Mouse (Mus musculus) embryonic facial prominence, embryonic 14.5 days (tissue): ENCODE results near the gene Zfp628. TPM values are rescaled to one million over a fixed set of nuclear protein-coding genes. Genes with fewer than 3 reads are reported as not detected.

Experiments
- ATAC-seq: fragments of 200-750 bp; cut with Nextera tagmentation; 2 replicates; pipeline ENCODE4 v1.8.0; 2017; ENCODE audit warnings: low read depth, moderate number of reproducible peaks, moderate TSS enrichment
- DNase-seq: peaks from one replicate; pipeline ENCODE4 v3.0.0-alpha.2; 2015; ENCODE audit warnings: low spot score
- H3K27ac ChIP-seq: fragments of 300-500 bp; sonication (generic); replicated peaks from 2 replicates; pipeline ENCODE4 v1.5.1; 2014; ENCODE audit warnings: low read depth, mild to moderate bottlenecking, low read length, moderate library complexity
- H3K27me3 ChIP-seq: fragments of 300-500 bp; sonication (generic); replicated peaks from 2 replicates; pipeline ENCODE4 v1.6.1; 2014; ENCODE audit warnings: low read length; ENCODE audit not compliant: control insufficient read depth, insufficient read depth
- H3K36me3 ChIP-seq: fragments of 300-500 bp; sonication (generic); 2 replicates; pipeline ENCODE4 v1.6.1; 2014; ENCODE audit warnings: low read length, mixed read lengths; ENCODE audit not compliant: control insufficient read depth, insufficient read depth
- H3K4me1 ChIP-seq: fragments of 300-500 bp; sonication (generic); 2 replicates; pipeline ENCODE4 v1.6.1; 2014; ENCODE audit warnings: antibody characterized with exemption, low read length; ENCODE audit not compliant: control insufficient read depth, insufficient read depth
- H3K4me2 ChIP-seq: fragments of 300-500 bp; sonication (generic); 2 replicates; pipeline ENCODE4 v1.6.1; 2014; ENCODE audit warnings: low read depth, mild to moderate bottlenecking, low read length, moderate library complexity, mixed read lengths
- H3K4me3 ChIP-seq: fragments of 300-500 bp; sonication (generic); 2 replicates; pipeline ENCODE4 v1.5.1; 2014; ENCODE audit warnings: low read depth, mild to moderate bottlenecking, low read length
- H3K9ac ChIP-seq: fragments of 300-500 bp; sonication (generic); 2 replicates; pipeline ENCODE4 v1.6.1; 2014; ENCODE audit warnings: low read depth, mild to moderate bottlenecking, low read length, moderate library complexity, mixed read lengths
- H3K9me3 ChIP-seq: fragments of 300-500 bp; sonication (generic); 2 replicates; pipeline ENCODE4 v1.6.1; 2016; ENCODE audit warnings: low read length; ENCODE audit not compliant: control insufficient read depth
- WGBS: fragments of 180-500 bp; shearing (Covaris S2); extraction: QIAGEN DNeasy Blood & Tissue Kit; methylation state at CpG from one replicate; pipeline ENCODE4 v1.1.7; 2014; 5-methylcytosine and 5-hydroxymethylcytosine counted together
- polyA plus RNA-seq: library from polyadenylated mRNA; unstranded; fragments of >200 nt; fragmentation: Nextera tagmentation; extraction: Ambion mirVana; gene quantifications from 2 replicates; pipeline ENCODE4 v1.2.1, GENCODE M21; 2014

Zfp628 gene
- polyA plus RNA-seq, 1 experiment from 2014 or later: 3.7 TPM

DNA sequence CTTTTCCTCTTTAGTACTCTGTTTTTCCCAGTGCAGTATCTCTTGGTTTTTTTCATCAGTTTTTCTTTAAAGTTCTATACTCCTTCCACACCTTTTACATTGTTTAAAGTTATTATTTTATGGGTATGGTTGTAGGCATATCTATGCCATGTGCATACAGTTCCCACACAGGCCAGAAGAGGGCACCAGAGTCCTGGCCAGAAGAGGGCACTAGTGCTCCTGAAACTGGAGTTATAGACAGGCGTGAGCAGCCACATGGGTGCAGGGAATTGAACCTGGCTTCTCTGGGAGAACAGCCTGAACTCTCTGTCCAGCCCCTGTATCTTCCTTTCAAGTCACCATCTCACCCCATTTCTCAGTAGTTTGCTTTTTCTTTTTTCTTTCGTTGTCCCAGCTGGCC is 23.4 kb downstream of the Zfp628 start:
- Histone ChIP-seq H3K36me3 (no peaks in the 10 kb centered on the region), H3K9ac (no peak overlapping the region), H3K4me1 (no peaks in the 10 kb centered on the region), H3K27ac (no peak overlapping the region), H3K9me3 (no peaks in the 10 kb centered on the region; the same call in 1 of the 2 replicates), H3K4me3 (no peak overlapping the region), H3K4me2 (no peak overlapping the region), H3K27me3 (no peaks in the 10 kb centered on the region)
- 31% methylated on average over 2 of the region's 2 CpGs for WGBS
- DNase-seq (peak; percentile 45), ATAC-seq (no peak)

DNA sequence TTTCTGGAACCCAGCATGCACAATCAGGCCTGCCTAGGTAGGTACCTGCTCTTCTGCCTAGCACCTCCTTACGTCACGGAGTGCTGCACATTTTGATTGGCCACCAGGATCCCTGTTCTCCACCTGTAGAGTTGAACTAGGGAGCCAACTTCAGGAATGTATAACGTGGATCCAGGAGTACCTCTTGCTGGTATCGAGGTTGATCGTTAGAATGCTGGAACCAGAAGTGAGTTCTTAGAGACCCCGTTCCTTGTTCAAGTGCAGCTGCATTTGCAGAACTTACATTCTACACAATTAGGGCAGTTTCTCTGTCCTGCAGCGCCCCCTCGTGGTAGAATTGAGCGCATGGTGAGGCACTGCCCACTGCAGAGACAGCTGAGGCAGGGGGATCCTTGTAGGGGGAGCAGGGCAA is 25.1 kb downstream of the Zfp628 start:
- Histone ChIP-seq H3K4me2 (no peak overlapping the region), H3K4me3 (no peak overlapping the region), H3K27me3 (no peaks in the 10 kb centered on the region), H3K9ac (no peak overlapping the region), H3K27ac (no peak overlapping the region), H3K36me3 (no peaks in the 10 kb centered on the region), H3K4me1 (no peaks in the 10 kb centered on the region), H3K9me3 (no peaks in the 10 kb centered on the region)
- ATAC-seq (peak; percentile 49; the same call in 1 of the 2 replicates), DNase-seq (peak; percentile 76)
- WGBS: 29% methylated on average over 9 of the region's 9 CpGs

DNA sequence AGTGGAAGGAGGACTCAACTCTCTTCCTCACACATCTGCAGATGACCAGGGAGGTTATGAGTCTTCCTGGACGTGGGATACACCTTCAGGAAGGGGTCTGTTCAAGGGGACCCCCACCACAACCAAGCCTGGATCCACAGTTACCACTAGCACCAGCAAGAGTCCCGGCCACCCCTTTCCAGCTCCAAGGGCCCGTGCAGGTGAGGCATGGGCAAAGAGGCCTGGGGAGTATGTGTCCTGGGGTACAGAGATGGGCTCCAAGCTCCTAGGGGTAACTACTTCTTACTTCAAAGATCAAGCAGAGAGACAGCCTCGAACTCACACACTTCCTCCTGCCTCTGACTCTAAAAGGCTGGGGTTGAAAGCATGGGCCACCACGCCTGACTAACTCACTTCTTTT is 27.7 kb downstream of the Zfp628 start:
- Histone ChIP-seq H3K4me2 (no peak overlapping the region), H3K4me1 (no peaks in the 10 kb centered on the region)
- 46% methylated on average over 5 of the region's 5 CpGs for WGBS

DNA sequence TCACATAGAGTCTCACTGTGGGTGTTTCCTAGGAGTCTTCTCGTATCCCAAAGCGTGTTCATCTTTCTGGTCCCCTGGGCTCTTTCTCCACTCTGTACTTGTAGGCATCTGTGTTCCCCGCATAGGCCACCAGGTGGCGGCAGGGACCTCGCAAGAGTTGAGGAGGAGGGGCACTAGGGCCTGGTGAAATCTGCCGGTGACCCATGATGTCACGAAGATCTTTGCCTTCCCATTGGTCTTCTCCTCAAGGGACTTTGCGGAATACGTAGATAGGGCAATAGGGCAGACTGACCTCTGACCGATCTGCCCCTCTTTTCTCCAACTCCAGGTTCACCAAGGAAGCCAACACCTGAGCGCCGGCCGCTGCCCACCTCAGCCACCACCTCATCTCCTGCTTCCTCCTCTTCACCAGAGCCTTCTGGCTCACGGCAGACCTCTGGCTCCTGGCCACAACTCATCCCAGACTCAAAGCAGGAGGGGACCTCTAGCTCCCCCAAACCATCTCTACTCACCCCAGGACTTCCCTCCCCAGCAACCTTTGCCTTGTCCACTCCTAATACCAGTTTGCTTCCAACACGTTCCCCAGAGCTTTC is 28.3 kb downstream of the Zfp628 start:
- no peak overlapping the region for H3K9ac ChIP-seq
- H3K36me3 ChIP-seq: no peaks in the 10 kb centered on the region
- H3K4me3 ChIP-seq: peak overlapping the region; percentile 34
- no peaks in the 10 kb centered on the region for H3K27me3 ChIP-seq
- ATAC-seq: peak; percentile 86
- H3K4me1 ChIP-seq: no peaks in the 10 kb centered on the region
- DNase-seq: peak; percentile 94
- no peaks in the 10 kb centered on the region for H3K9me3 ChIP-seq
- no peak overlapping the region for H3K27ac ChIP-seq
- H3K4me2 ChIP-seq: peak overlapping the region; percentile 58
- WGBS: 18% methylated on average over 15 of the region's 15 CpGs

More for the DNA sequence above, 27.7 kb downstream of the Zfp628 start:
- H3K27me3 ChIP-seq: no peaks in the 10 kb centered on the region
- no peak overlapping the region for H3K4me3 ChIP-seq
- H3K27ac ChIP-seq: no peak overlapping the region
- no peak for ATAC-seq
- H3K9me3 ChIP-seq: no peaks in the 10 kb centered on the region
- no peak overlapping the region for H3K9ac ChIP-seq
- DNase-seq: no peak
- H3K36me3 ChIP-seq: no peaks in the 10 kb centered on the region

DNA sequence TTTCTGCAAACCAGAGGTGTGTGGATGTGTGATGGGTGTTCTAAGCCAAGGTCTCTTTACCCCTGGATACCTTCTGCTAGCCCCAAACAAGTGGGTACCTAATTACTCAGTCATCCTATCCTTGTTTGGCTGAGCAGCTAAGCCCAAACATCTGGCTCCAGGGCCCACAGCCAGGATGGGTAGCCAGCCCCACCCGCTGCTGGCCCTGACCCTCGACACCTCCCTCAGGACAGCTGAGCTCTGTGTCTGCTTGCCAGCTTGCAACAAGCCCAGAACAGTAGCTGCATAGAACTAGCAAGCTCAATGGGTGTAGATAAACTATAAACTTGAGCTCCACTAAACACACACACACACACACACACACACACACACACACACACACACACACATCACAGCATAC is 32.8 kb downstream of the Zfp628 start:
- no peaks in the 10 kb centered on the region for H3K36me3 ChIP-seq
- WGBS: 14% methylated on average over 2 of the region's 2 CpGs
- ATAC-seq (peak; percentile 7; the same call in 1 of the 2 replicates), DNase-seq (no peak)
- no peaks in the 10 kb centered on the region for H3K4me1 ChIP-seq
- H3K27me3 ChIP-seq: no peaks in the 10 kb centered on the region
- no peak overlapping the region for H3K4me2 ChIP-seq
- H3K27ac ChIP-seq: no peak overlapping the region
- no peak overlapping the region for H3K9ac ChIP-seq
- no peak overlapping the region for H3K4me3 ChIP-seq
- H3K9me3 ChIP-seq: no peaks in the 10 kb centered on the region

DNA sequence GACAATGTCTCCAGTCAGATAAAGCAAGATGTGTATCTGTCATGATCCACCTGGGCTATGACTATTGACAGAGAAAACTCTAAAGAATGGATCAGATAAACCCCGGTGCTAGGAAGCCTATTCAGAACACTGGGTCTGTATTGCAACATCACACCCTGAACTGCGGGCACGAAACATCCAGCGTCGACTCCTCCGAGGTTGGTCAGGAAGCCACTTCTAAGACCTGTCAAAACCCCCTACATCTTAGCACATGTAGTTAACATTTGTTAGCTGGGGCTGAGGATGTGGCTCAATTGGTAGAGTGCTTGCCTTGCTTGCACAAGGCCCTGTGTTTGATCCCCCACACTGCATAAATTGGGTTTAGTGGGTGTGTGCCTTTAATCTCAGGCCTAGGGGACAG is 33.4 kb downstream of the Zfp628 start:
- no peaks in the 10 kb centered on the region for H3K27me3 ChIP-seq
- no peak overlapping the region for H3K4me3 ChIP-seq
- no peak overlapping the region for H3K9ac ChIP-seq
- DNase-seq (no peak), ATAC-seq (no peak)
- H3K9me3 ChIP-seq: no peaks in the 10 kb centered on the region
- no peaks in the 10 kb centered on the region for H3K4me1 ChIP-seq
- no peaks in the 10 kb centered on the region for H3K36me3 ChIP-seq
- no peak overlapping the region for H3K27ac ChIP-seq
- 73% methylated on average over 6 of the region's 6 CpGs for WGBS
- H3K4me2 ChIP-seq: no peak overlapping the region

DNA sequence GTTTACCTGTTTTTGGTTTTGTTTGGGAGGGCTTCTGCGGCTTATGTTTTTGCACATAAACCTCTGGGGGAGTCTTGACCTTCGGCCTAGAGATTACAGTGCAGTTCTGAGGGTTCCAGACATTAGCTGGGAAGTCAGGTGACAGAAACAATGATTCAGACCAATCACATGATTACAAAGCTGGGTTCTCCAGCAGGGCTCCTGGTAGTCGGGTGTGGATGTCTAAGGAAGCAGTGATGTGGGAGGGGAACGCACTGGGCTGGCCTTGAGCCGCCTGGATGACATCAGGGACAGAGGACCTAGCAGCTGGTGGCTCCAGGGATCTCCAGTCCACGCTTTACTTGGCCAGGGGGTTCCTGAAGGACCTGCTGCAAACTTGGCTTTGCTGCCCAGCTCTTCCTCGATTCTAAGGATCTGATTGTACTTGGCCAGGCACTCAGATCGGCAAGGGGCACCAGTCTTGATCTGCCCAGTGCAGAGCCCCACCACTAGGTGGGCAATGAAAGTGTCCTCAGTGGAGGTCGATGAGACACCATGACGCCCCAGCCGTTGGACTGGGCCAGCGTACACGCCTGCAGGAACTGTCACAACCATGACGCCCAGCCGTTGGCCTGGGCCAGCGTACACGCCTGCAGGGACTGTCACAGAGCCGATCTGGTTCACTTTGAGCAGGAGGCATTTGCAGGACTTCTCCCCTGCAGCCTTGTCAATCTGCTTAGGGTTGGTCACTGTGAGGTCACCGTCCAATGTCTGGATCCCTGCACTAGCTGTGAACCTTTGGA is 35.7 kb downstream of the Zfp628 start:
- no peak for DNase-seq
- H3K36me3 ChIP-seq: no peaks in the 10 kb centered on the region
- ATAC-seq: no peak
- no peak overlapping the region for H3K9ac ChIP-seq
- WGBS: 80% methylated on average over 19 of the region's 19 CpGs
- H3K27ac ChIP-seq: no peak overlapping the region
- no peaks in the 10 kb centered on the region for H3K4me1 ChIP-seq
- no peaks in the 10 kb centered on the region for H3K27me3 ChIP-seq
- H3K9me3 ChIP-seq: no peaks in the 10 kb centered on the region
- H3K4me3 ChIP-seq: no peak overlapping the region
- no peak overlapping the region for H3K4me2 ChIP-seq

DNA sequence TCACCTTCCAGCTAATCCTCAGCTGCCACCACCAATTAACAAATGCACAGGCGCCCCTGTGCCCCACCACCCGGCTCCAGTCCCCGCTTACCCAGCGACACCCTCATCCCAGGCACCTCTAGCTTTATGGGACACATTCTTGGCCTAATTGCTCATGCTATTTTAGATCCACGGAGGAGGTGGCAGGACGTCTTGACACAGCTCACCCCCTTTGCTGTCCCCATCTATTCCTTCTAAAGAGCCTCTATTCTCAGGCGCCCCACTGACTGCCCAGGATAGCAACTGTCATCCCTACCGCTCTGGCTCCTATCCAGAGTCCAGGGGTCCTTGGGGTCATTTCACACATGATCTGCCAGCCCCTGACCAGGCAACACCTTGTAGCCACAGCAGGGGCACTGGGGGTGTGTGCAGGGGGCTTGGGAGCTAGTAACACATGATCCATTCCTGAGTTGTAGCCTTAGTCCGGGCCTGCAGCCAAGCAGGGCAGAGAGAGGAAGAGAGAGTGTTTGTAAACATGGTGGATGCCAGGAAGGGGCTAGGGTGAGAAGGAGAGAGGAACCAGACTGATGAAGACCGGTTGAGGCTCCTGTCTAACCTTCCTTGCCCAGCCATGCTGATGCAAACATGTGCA is 38.9 kb downstream of the Zfp628 start:
- ATAC-seq (no peak), DNase-seq (no peak)
- Histone ChIP-seq H3K9ac (no peak overlapping the region), H3K36me3 (no peaks in the 10 kb centered on the region), H3K4me1 (no peaks in the 10 kb centered on the region), H3K4me3 (no peak overlapping the region), H3K27ac (no peak overlapping the region), H3K27me3 (no peaks in the 10 kb centered on the region), H3K4me2 (no peak overlapping the region), H3K9me3 (no peaks in the 10 kb centered on the region)
- 29% methylated on average over 10 of the region's 10 CpGs for WGBS
